Mouse (Mus musculus) gastrocnemius, adult 8-10 months (tissue): Measurements from ENCODE around the gene Ssr1. TPM values are rescaled to one million over a fixed set of nuclear protein-coding genes. Genes with fewer than 3 reads are reported as not detected.

Experiments used
- DNase-seq, 2 experiments: peaks; one replicate each; pipeline ENCODE4 v3.0.0; 2022; ENCODE audit warnings: low spot score in 2 of 2
- total RNA-seq, 4 experiments: library from RNA; stranded (reverse); gene quantifications; 2 replicates each; pipeline ENCODE4 v1.2.4; 2022

Gene Ssr1
- total RNA-seq, 4 experiments from 2014 or later: 66.3 to 73.3 (median 69.5) TPM

DNA sequence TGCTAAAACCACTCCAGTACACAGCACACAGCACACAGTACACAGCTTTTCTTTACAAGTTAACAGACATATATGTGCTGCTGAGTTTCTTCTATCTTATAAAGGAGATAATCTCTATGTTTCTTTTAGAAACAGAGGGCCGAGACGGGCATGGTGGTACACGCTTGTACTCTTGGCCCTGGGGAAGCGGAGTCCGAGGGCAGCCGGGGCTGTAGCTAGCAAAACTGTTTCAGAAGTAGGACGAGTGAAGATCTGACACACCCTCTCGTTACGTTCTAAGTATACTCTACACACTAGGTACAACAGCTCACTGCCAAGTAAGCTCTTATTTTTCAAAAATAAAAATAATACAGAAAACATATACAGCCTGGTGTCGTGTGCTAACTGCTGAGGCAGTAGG is 13.7 kb downstream of the Ssr1 start:
- DNase-seq: no peak

DNA sequence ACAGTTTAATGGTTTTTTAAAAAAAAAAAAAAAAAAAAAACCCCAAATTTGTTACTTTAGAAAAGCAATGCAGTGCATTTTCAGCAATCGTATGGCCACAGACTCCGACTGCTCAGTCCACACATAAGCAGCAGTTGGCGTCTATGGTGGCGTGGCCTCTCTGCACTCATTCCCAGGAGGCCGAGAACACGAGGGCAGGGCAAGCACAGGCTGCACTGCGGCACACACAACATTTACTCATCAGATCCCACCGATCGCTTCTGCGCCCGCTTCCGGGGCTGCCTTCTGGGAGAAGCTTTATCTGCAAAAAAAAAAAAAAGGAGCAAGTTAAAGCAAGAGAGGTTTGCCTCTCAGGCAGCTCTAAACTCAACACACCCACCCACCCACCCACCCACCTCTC is 14.5 kb downstream of the Ssr1 start:
- DNase-seq: no peak

DNA sequence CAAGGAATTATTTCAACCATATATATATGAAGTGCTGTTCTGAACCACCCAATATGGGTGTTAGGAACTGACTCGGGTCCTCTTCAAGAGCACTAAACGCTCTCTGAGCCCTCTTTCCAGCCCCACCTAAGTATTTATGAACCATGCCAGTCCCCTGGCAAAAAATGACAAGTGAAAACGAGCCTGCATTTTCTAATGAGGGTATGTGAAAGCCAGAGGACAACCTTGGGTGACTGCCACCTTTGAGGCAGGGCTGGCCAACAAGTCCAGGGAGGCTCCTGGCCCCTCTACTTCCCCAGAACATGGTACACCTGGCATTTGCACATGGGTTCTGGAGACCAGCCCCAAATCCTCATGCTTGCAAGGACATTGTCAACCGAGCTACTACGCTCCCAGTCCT is 19.3 kb downstream of the Ssr1 start:
- DNase-seq: no peak

DNA sequence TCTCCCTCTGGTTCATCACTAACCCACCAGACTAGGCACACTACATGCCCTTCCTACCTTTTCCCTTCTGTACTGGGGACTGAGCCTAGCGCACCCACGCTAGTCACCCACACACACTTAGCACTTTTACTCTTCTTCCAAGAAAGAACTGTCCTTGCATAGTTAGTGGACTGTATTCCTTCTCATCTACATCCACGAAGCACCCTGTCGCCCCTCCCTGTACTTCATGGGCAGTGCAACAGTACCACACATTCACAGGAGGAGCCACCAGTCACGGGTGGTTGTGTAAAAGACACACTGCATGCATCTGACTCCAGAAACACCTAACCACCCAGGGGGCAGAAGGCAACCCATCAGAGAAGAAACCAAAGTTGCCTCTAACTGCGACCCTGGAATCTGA is 20.0 kb downstream of the Ssr1 start:
- DNase-seq: no peak

DNA sequence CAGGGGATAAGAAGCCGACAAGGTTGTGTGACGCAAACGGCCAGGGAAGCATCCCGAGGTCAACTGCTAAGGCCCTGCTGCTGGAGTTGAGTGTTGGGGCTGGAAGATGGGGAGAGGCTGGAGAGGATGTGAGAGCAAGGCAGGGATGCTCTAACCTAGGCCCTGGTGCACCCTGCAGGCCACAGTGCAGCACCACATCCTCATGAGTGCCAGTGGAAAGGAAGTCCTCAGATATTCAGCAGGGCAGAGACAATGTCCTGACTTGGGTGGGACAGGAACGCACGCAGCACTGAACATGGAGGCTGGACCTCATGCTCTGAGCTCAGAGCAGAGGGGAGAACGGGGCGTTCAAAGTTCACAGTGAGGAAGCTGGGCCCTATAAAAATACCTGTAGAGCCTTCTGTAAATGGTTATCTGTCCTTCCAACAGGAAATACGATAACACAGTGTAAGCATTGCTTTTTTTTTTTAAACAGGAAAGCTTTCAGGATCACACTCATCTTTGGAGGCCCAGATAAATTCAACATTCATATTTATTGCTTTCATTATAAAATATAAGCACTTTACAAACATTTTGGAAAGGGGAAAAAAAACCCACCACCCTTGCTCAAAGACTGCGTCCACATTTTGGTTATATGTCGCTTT is 23.0 kb downstream of the Ssr1 start:
- no peak for DNase-seq

DNA sequence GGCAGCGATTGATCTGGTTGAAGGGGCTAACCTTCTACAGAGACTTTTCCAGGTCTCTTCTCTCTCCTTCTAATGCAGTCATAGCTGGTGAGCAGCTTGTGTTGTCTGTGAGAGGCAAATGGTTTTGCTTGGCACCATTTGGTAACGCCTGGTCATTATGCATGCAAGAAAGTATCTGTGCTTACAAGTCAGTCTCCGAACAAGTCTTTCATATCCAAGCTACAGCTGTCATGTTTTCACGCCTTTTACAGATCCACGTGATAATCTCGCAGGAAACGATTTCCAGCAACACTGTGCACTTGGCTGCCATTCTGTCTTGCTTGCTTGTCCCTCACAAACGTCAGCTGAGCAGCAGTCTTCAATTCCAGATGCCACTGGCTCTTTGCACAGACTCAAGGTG is 24.0 kb downstream of the Ssr1 start:
- no peak for DNase-seq

DNA sequence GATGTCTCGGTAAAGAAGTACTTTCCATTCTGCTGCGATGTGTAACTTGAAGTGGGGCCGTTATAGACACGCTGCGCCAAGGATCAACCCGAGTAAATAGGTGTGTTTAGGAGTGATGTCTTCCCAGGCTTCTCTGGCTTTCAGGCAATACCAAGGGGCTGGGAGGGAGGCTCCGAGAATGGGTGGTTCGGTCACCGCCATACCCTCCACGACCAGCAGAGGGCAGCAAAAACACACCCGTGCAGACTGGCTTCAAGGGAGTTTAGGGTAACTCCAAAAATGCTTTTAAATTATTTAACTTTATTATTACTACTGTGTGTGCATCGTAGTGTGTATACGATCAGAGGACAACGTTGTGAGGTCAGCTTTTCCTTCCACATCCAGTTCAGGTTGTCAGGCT is 24.7 kb downstream of the Ssr1 start:
- peak; percentile 65 to 74 for DNase-seq

DNA sequence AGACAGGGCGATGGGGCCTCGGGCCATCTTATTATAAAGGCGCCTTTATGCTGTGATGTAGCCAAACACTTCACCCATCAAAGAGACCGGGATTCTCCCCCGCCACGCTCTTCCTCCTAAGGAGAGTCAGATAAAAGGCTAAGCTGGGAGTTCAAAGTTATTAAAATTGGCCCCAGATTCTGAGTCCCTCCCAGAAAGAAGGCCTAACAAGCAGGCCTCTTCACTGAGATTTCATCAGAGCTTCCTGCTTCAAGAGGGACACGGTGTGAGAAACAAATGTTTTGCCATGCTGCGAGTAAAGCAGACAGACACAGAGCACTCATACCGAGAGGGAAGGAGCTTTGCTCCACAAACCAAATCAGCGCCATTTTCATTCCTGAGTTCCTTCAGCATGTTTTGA is 26.5 kb downstream of the Ssr1 start:
- no peak for DNase-seq

DNA sequence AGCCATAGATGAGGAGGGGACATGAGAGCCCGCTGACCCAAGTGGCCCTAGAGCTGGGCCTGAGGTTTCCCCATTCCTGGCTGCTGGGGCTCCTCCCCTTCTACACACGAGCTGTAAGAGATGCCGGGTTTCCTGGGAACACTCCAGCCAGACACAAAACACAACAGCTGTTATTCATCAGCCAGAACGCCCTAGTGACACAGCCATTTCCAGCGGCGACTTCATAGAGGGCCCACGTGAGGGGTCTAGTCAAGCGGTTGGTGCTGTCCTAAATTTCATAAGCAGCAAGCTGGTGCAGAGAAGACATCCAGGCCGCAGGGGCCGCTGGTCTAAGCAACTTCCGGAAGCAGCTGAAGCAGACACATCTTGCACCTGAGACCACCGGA is 27.0 kb downstream of the Ssr1 start:
- DNase-seq: no peak

DNA sequence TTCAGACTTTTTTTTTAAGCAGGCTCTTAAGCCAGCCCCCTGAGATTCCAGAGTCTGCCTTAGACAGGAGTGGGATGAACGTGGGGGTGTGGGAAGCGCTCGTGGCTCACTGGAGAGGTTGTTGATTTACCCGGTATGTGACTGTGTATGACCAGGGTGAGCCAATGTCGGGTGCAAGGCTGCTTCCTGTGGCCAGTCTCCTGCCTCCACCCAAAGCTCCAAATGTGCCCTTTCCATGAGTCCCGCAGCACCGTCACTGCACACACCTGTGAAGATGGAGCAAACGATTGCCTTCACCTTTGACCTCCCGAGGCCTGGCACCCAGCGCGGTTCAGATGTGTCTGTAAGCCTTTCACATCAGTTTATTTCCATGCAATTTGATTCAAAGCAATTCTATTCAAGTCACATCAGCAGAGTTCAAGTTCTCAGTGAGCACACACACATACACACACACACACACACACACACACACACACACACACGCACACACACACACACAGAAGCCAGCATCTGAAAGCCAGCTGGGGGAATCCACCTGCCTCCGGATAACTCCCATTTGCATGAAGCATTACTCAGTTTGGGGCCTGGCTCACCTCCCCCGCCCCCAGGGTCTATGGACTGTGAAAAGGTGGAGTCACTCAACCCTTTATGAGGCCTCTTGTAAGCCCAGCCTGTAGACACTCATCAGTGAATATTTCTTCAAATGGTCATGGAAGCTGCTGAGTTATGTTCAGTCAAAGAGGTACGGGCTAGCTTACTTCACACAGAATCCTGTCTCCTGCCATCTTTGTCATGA is 27.6 kb downstream of the Ssr1 start:
- DNase-seq: no peak

DNA sequence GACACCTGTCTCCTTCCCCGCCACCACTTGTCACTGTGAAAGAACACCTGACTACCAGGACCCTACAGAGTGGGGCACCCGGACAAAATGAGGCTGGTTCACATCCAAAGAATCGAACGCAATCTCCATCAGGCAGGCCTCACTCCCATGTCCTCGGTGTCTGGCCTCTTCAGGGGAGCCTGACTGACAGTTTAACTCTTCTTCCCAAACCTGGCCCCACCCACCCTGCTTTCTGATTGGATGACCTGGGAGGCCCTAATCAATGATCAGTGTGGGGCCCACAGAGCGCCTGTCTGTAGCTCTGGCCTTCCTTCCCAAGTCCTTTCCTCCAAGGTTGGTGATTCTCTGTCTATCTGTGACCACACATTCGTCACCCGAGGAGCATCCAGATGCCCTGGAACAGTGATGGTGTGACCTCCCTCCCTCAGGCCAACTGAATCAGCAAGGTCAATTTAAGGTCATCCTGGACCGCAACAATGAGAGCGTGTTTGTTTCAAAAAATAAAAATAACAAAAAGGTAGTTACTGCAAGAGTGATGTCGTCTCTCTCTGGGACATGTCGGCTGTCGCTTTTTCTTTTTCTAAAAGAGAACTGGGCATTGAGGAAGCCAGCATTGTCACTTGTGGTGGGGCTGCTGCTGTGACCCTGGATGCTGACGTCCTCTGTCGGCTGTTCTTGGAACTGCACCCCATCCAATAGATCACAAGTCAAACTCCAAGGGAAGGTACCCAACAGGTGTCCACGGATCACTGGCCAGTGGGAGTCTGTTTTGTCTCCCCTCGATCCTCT is 28.7 kb downstream of the Ssr1 start:
- DNase-seq: no peak

DNA sequence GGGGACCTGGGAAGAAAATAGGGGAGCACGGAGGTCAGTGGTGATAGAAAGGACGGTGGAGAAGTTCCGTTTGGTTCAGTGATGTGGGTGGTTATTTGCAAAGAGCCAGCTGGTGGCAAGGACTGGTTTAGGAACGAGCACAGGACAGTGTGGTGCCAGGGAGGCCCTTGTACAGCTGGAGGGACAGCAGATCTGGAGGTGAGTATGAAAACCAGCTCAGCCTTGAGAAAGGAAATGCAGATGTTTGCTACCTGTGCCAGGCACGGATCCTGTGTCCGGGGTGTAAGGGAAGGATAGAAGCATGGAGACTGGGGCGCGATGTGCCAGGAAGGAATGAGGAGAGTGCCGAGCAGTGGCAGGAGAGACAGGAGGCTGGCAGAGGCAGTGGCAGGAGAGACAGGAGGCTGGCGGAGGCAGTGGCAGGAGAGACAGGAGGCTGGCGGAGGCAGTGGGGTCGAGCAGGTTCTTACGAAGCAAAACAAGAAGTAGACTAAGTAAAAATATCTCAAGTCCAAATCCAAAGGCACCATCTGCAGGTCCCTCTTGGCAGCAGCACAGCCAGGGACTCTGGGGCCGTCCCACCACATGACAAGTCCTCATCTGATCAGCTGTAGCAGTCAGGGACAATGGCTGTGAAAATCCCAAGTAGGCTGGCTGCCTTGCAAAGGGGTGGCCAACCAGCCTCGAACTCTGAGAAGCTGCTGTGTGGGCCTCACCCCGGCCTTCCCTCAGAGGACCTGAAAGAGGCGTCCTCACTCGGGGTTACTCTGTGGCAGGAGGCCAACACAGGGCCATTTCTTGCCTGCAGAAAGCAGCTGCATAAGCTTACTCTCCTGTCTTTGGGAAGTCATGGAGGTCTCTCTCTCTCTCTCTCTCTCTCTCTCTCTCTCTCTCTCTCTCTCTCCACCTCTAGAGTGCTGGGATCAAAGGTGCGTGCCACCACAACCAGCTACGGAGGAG is 29.6 kb downstream of the Ssr1 start:
- no peak for DNase-seq

DNA sequence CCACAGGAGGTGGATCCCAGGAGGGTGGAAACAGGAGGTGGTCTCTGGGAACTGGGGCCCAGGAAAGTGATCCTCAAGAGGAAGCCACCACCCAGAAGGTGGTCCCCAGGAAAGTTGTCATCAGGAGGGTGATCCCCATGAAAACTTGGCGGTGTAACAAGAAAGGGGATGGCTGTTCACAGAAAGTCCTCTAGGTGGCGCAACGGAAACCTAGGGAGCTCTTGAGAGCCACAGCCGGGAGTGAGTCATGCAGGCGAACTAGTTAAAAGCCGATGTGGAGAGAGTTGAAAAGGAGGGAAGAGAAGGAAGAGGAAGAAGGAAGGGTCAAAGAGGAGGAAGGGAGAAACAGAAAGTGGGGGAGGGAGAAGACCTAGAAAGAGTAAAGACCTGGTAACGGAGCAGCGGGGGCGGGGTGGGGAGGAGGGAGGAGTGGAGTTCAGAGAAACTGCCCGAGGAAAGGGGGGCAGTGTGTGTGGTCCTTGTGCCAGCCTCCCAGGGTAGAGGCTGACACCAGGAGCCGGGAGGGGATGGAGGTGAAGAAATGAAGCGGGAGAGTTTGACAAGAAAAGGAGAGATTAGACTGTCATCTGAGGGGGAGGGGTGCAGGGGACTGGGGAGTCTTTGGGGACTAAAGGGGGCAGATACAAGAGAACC is 30.5 kb downstream of the Ssr1 start:
- peak; percentile 59 to 69 for DNase-seq

DNA sequence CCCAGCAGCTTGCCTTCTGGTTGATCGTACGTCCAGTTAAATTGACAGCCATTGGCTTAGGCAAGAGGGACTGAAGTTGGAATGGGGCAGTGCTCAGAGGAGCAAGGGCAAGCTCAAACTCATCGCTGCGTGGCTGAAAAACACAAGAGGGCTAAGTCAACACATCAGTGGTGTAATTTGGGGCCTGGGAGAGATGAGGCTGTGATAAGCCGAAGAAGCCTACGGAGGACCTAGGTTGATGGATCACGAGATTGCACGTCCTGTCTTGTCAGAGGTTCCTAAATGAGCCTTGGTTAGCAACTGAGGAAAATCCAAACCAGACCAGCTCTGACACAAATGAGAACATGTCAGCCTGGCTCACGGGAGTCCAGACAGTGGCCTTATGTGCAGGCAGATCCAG is 31.5 kb downstream of the Ssr1 start:
- DNase-seq: no peak

DNA sequence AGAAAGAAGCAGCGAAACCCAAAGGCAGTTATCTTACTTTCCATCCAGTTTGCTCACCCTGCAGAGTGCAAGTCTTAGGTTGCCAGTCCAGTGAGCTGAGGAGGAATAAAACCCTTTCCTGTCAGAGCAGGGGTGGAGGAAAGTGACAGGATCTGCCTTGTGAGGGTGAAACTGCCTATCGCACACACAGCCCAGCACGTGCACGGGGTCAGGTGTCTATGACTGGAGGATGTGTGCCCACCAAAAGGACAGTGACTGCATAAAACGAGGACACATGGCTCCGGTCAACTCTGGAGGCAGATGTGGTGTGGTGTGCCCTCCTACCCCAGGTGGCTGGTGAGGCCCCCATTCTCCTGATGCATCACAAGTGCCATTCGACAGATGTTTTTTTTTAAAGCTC is 34.1 kb downstream of the Ssr1 start:
- DNase-seq: no peak

DNA sequence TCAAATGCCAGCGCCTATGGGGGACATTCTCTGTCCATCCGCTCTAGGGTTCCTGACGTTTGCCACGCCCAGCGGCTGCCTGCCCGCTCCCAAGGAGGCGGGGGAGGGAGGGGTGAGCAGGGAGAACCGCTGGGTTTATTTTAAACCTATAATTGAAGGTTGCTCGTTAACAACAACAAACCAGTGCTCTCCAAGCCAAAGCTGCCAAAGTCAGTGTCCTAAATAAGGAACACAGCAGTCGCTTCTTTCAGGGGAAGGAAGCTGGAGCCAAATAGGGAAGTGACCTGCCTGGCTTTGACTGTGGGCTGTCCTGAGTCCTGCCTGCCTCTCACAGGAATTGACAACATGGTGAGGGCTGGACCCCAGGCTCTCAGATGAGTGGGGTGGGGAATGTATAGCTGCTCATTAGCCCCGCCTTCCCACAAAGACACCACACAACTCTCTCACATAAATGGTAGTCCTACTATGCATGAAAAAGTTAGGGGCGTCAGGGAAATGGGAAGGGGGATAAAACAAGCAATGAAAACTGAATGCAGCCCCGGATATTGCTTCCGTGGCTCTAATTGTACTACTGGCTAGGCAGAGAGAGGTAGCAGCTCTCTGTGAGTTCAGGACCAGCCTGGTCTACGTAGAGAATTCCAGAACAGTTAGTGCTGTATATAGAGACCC is 34.6 kb downstream of the Ssr1 start:
- DNase-seq: peak in 1 of 2 experiments; percentile 50

DNA sequence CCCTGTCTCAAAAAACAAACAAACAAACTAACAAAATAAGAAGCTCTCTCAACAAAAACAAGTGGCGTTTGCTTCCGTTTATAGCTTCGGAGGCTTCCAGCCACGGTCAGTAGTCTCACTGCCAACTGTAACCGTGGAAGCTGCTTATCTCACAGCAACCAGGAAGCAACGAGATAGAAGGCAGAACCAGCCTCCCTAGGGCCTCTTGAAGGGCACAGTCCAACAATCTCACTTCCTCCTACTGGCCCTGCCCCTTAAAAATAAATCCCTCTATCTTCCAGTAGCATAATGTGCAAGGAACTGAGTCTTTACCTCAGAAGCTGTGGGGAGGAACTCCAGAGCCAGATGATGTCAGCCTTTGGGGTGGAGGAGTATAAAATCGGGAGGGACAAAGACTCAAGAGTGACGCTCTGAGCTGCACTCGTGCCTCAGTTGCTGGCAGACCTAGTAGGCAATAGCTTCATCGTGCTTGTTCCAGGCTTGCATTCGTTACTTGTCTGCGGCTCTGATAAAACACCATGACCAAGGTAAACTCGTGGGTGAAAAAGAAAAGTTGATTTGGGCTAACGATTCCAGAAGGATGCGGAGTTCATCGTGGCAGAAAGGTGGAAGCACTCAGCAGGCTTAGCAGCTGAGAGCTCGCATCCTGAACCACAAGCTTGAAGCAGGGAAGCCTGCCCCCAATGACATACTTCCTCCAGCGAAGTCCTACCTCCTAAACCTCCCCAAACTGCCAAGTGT is 35.3 kb downstream of the Ssr1 start:
- no peak for DNase-seq

DNA sequence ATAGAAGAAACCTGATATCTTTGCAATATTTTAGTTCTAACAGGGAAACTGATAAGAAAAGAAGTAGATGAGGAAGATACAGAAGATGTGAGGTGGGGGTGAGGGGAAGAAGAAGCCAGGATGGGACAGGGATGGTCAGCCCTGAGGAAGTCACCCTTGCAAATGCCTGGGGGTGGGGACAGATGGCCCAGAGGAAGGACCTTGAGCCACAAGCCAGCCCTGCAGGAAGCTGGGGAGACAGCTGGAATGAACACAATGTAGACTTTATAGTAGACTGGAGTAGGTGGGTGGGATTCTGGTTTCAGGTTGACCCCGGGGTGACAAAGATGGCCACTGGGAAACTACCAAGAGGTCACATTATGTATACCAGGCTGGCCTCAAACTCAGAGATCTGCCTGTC is 39.7 kb downstream of the Ssr1 start:
- DNase-seq: no peak

DNA sequence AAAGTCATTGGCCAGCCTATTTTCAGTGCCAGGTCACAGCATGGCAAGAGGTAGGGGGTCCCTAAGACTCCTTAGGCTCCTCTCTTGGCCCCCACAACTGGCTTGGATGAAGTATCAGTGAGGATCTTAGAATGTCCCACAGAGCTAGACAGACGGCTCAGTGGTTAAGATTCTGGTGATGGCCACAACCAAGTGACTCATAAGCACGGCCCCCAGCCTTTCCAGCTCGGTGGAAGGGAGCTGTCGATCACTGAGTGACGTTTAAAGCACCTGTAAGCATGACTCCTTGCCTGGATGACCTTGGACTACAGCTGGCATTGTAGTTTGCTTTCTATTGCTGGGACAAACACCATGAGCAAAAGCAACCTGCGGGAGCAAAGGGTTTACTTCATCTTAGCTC is 41.0 kb downstream of the Ssr1 start:
- DNase-seq: no peak

DNA sequence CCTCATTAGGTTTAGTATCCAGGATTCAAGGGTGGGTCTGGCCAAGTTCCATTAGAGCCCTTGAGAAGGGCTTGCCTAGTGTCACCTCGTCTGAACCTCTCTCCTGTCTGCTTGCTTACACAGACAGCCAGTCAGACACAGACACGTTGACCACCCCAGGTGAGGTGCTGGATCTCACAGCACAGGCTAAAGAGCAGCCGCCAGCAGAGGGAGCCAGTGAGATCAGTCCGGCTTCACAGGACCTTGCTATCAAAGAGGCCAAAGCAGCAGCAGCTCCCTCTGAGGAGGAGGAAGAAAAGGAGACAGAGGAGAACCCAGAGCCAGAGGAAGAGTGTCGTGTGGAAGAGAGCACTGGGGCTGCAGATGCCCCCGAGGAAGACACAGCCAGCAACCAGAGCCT is 47.3 kb downstream of the Ssr1 start:
- peak; percentile 68 to 74 for DNase-seq
